Mouse (Mus musculus): ENCODE measurements around the gene Srgap1.

The Srgap1 gene

DNA sequence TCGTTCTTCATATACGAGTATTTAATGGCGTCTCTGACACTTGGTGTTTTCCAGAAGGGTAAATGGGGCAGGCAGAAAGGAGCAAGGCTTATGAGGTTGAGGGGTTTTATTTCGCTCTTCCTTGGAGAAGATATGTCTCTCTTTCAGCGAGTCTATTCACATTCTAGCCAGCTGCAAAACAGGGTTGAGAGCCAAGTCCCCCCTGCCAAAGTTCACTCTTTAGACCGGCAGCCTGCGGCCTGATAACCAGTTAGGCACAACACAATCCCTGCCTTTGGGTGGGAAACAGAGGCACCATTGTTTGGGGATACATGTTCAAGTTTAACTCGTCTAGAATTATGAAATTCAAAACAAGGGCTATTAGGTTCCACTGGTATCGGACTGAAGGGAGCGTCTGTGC, 83.0 kb downstream of the Srgap1 start:
- DNase-seq (ENCODE audit: low read depth, low spot score) = no peak

DNA sequence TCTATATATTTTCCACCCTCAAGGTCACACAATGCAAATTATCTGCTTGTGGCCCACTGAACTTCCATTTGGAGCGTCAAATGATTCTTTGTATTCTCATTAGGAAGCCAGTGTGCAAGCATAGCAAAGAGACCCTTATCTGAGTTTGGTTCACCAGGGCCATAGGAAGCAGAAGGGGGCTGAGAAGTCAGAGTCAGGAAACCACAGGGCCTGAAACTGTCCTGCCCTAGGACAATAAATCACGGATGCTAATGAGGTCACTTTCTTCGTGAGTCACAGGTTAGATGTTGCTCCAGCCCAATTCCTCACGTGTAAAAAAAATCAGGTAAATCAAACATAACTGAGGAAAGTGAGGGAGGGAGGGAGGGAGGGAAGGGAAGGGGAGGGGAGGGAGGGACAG, 85.1 kb downstream of the Srgap1 start:
- no peak for DNase-seq (ENCODE audit: low read depth, low spot score)

- DNase-seq (ENCODE audit: low read depth, low spot score) = no peak
These were observed 85.8 kb downstream of the Srgap1 start for GRCm38 (mm10) chr10:121961121-121961893.

DNA sequence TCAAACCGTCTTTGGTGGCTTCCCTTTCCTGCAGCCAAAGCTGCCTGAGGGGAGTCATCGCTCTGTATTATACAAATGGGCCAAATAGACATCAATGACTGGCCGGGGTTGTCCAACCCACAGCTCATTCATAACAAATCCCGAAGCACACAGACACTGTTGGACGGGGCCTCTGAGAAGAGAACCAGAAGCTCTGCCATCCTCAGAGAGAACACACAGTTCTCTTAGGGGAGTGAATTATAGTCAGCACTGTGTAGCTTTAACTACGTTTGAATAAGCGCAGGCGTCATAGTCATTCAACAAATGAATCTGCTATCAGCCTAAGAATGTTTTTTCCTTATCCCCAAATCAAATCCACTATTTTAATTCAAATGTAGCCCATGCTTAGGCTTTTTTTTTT, 88.4 kb downstream of the Srgap1 start:
- no peak for DNase-seq (ENCODE audit: low read depth, low spot score)

DNA sequence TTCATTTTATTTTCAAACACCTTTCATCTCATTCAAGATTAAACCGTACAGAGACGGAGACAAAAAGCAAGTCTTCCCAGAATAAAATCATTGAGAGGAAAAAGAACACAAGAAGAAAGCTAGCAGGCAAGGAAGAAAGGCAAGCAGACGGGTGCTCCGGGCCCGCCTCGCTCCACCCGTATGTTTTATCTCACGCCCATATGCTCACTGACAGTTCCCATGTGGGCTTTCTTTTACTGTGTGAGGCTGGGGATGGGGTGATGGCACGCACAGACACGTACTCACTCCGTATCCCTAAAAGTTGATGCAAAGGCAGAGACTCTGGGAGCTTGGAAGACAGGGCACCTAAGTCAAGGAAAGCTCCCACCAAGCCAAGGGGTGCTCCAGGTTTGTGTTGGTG, 90.6 kb downstream of the Srgap1 start:
- DNase-seq (ENCODE audit: low read depth, low spot score) = no peak

DNA sequence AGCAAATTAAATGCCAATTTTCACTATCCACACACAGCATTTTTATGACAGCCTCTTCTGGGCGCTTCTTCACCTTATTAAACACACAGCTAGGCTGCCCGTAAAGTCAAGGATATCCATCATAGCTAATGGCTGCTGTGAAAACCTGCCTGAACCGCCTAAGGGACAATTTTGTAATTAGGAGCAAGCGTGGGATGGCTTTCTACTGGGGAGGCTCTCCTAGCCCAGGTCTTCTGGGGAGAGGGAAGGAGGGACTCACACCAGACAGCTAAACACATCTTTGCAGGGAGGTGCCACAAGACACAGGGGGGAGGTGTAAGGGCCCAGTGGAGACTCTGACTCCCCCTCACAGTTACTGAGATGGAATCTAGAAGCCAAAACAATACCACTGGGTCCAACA, 91.4 kb downstream of the Srgap1 start:
- no peak for DNase-seq (ENCODE audit: low read depth, low spot score)

DNA sequence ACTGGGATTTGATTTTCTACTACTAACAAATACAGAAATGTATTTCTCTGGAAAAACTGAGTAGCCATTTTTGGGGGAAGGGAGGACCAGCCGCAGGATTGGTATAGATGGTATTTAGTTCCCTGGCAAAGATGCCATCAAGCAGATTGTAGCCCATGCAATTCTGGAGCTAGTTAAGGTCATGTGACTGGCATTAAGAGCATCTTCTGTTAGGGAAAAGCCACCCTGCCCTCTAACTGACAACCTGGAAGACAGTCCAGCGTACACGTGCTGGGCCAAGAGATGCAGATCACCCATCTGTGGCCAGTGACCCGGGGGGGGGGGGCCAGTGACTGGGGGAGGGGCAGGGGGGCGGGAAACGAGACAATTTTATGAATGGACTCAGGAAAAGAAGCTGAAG, 92.2 kb downstream of the Srgap1 start:
- no peak for DNase-seq (ENCODE audit: low read depth, low spot score)

DNA sequence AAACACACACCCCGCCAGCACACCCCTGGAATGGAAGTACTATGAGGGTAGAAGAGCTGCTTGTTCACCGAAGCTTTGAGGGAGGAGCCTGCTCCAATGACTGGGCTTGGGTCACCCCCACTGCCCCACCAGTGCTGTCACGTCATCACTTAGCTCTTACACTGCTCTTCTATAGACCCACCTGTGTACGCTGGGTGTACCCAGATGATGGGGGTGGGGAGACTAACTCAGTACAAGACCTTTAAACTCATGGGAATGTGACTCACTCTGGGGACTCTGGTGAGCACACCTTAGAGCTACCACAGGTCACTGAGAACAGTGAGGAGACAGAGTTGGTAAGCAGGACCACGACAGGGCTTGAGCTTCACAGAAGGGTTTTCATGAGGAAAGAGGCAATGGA, 94.1 kb downstream of the Srgap1 start:
- DNase-seq (ENCODE audit: low read depth, low spot score) = no peak

- DNase-seq (ENCODE audit: low read depth, low spot score) = no peak
These were observed 100.9 kb downstream of the Srgap1 start for GRCm38 (mm10) chr10:121946173-121946572.

- DNase-seq (ENCODE audit: low read depth, low spot score) = no peak
These were observed 115.2 kb downstream of the Srgap1 start for GRCm38 (mm10) chr10:121931909-121932308.

- no peak for DNase-seq (ENCODE audit: low read depth, low spot score)
These were observed 121.0 kb downstream of the Srgap1 start for GRCm38 (mm10) chr10:121926094-121926493.

GRCm38 (mm10) chr10:121919016-121919415, 128.1 kb downstream of the Srgap1 start:
- DNase-seq (ENCODE audit: low read depth, low spot score) = no peak

- DNase-seq (ENCODE audit: low read depth, low spot score) = no peak
These were observed 128.5 kb downstream of the Srgap1 start for GRCm38 (mm10) chr10:121918579-121918978.

- DNase-seq (ENCODE audit: low read depth, low spot score) = no peak
These were observed 131.6 kb downstream of the Srgap1 start for GRCm38 (mm10) chr10:121915530-121915929.

GRCm38 (mm10) chr10:121904137-121904536, 143.0 kb downstream of the Srgap1 start:
- no peak for DNase-seq (ENCODE audit: low read depth, low spot score)

GRCm38 (mm10) chr10:121902651-121903050, 144.5 kb downstream of the Srgap1 start:
- DNase-seq (ENCODE audit: low read depth, low spot score) = no peak

DNA sequence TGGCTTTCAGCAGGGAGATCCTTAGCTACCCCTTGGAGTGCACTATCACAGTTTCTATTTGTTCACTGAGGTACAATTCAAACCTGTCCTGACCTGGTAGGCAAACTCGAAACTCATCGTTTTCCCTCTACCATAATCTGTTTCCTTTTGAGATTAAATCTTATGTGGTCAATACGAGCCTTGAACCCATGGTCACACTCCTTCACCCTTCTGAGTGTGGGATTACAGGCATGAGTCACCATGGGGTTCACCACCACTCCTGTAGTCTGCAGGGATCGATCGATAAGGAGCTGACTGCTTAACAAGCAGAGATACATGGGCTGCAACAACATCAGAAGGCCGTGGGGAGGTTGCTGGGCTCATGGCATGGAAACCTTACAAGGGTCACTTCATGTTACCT, 146.3 kb downstream of the Srgap1 start:
- no peak for DNase-seq (ENCODE audit: low read depth, low spot score)

DNA sequence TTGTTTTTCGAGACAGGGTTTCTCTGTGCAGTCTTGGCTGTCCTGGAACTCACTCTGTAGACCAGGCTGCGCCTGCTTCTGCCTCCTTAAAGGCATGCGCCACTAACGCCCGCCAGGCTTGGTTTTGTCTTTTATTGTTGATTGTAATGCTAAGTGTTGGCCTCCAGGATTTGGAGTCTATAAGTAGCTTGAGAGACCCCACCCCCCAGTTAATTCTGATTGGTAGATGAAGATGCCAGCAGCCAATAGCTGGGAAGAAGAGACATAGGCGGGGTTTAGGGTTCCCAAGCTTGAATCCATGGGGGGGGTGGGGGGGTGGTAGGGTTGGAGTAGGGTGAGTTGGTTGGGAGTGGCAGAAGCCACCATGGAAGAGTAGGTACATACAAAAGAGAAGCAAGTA, 147.4 kb downstream of the Srgap1 start:
- DNase-seq (ENCODE audit: low read depth, low spot score) = peak; percentile 29

GRCm38 (mm10) chr10:121897835-121898370, 149.2 kb downstream of the Srgap1 start:
- no peak for DNase-seq (ENCODE audit: low read depth, low spot score)

- DNase-seq (ENCODE audit: low read depth, low spot score) = no peak
These were observed 155.6 kb downstream of the Srgap1 start for GRCm38 (mm10) chr10:121891390-121892067.

GRCm38 (mm10) chr10:121890061-121890460, 157.1 kb downstream of the Srgap1 start:
- no peak for DNase-seq (ENCODE audit: low read depth, low spot score)

- no peak for DNase-seq (ENCODE audit: low read depth, low spot score)
These were observed 160.3 kb downstream of the Srgap1 start for GRCm38 (mm10) chr10:121886805-121887204.

All from WW6 (cell line).